Mouse (Mus musculus): ENCODE measurements around the gene Baiap2l1.

Gene Baiap2l1

GRCm38 (mm10) chr5:144255632-144256540, 102.0 kb downstream of the Baiap2l1 start:
- DNase-seq, result peak; percentile 55

- DNase-seq, result peak; percentile 84
Measured at GRCm38 (mm10) chr5:144254811-144255631, 102.9 kb downstream of the Baiap2l1 start.

GRCm38 (mm10) chr5:144254122-144254810, 103.6 kb downstream of the Baiap2l1 start:
- peak; percentile 54 for DNase-seq

GRCm38 (mm10) chr5:144253212-144253611, 104.7 kb downstream of the Baiap2l1 start:
- no peak for DNase-seq

- DNase-seq, result no peak
Measured at GRCm38 (mm10) chr5:144251876-144252577, 105.9 kb downstream of the Baiap2l1 start.

GRCm38 (mm10) chr5:144249871-144250270, 108.0 kb downstream of the Baiap2l1 start:
- peak; percentile 26 for DNase-seq

GRCm38 (mm10) chr5:144247906-144248585, 109.9 kb downstream of the Baiap2l1 start:
- DNase-seq, result no peak

GRCm38 (mm10) chr5:144247307-144247706, 110.6 kb downstream of the Baiap2l1 start:
- DNase-seq, result no peak

- DNase-seq, result no peak
Measured at GRCm38 (mm10) chr5:144246669-144247068, 111.2 kb downstream of the Baiap2l1 start.

GRCm38 (mm10) chr5:144245592-144245991, 112.3 kb downstream of the Baiap2l1 start:
- DNase-seq, result no peak

- no peak for DNase-seq
Measured at GRCm38 (mm10) chr5:144243901-144244487, 113.9 kb downstream of the Baiap2l1 start, which contains the start of gene Bri3. Bri3 (plus strand) TSS chr5:144244437.

- no peak for DNase-seq
Measured at GRCm38 (mm10) chr5:144238969-144239368, 118.9 kb downstream of the Baiap2l1 start.

- no peak for DNase-seq
Measured at GRCm38 (mm10) chr5:144234714-144235113, 123.2 kb downstream of the Baiap2l1 start.

GRCm38 (mm10) chr5:144234222-144234621, 123.7 kb downstream of the Baiap2l1 start:
- no peak for DNase-seq

GRCm38 (mm10) chr5:144232531-144232930, 125.4 kb downstream of the Baiap2l1 start:
- no peak for DNase-seq

- DNase-seq, result no peak
Measured at GRCm38 (mm10) chr5:144231410-144231809, 126.5 kb downstream of the Baiap2l1 start.

GRCm38 (mm10) chr5:144230216-144230615, 127.7 kb downstream of the Baiap2l1 start:
- no peak for DNase-seq

- no peak for DNase-seq
Measured at GRCm38 (mm10) chr5:144226220-144226619, 131.7 kb downstream of the Baiap2l1 start.

GRCm38 (mm10) chr5:144223899-144224816, 133.8 kb downstream of the Baiap2l1 start:
- peak; percentile 28 for DNase-seq

- DNase-seq, result peak; percentile 96
Measured at GRCm38 (mm10) chr5:144223503-144223862, 134.4 kb downstream of the Baiap2l1 start, which contains the start of gene Tecpr1. Tecpr1 (minus strand) TSS chr5:144223615.

All from thymus, postnatal 14 days (tissue).